Mouse (Mus musculus) brain, embryonic 14.5 days (tissue): ENCODE measurements around the gene Zfp653.
"Not testable (repeated sequence)": the region's sequence is repeated elsewhere in the genome, so short reads cannot be mapped to it uniquely, and the experiment has no call there.

ENCODE experiments used
- CTCF ChIP-seq: fragments of 200-500 bp; IDR thresholded peaks from 2 replicates; pipeline ENCODE4 v1.5.1; 2012; ENCODE audit warnings: inconsistent platforms, mild to moderate bottlenecking, moderate library complexity, borderline replicate concordance; ENCODE audit not compliant: insufficient read depth, insufficient read length; ENCODE audit errors: extremely low read depth
- POLR2A ChIP-seq: fragments of 200-500 bp; IDR thresholded peaks from 2 replicates; pipeline ENCODE4 v1.6.1; 2012; ENCODE audit warnings: mild to moderate bottlenecking, inconsistent platforms, borderline replicate concordance; ENCODE audit not compliant: poor library complexity, insufficient read depth, insufficient read length, severe bottlenecking; ENCODE audit errors: extremely low read depth

DNA sequence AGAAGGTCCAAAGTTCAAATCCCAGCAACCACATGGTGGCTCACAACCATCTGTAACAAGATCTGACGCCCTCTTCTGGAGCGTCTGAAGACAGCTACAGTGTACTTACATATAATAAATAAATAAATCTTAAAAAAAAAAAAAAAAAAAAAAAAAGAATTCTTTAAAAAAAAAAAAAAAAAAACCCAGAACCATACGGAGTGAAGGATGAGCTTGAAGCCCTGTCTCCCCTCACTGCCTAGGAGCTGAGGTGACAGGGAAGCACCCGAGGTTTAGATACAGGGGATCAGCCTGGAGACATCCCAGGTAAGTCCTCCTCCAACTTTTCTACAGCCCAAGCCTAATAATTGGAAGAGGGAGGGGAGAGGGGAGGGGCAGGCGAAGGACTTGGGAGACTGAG is 4.6 kb upstream of the Zfp653 start:
- TF ChIP-seq CTCF, POLR2A: not testable (repeated sequence)
